Mouse (Mus musculus) brown adipose tissue, adult 24 weeks (tissue): ENCODE results near the gene Nle1. TPM values are rescaled to one million over a fixed set of nuclear protein-coding genes. Genes with fewer than 3 reads are reported as not detected.

Experiments
- H3K27ac ChIP-seq: fragments of 200-500 bp; replicated peaks from 2 replicates; pipeline ENCODE4 v1.5.1; 2012; ENCODE audit warnings: low read depth, mild to moderate bottlenecking, low read length
- H3K4me1 ChIP-seq: fragments of 200-500 bp; 2 replicates; pipeline ENCODE4 v1.6.1; 2012; ENCODE audit warnings: low read length, mixed read lengths; ENCODE audit not compliant: control insufficient read depth, insufficient read depth, insufficient read length
- H3K4me3 ChIP-seq: fragments of 200-500 bp; 2 replicates; pipeline ENCODE4 v1.5.1; 2012; ENCODE audit warnings: low read depth, mild to moderate bottlenecking, low read length, moderate library complexity; ENCODE audit not compliant: insufficient read depth
- polyA plus RNA-seq: library from polyadenylated mRNA; stranded (reverse); fragments of >200 nt; gene quantifications from 2 replicates; pipeline ENCODE4 v1.2.4, GENCODE M21; 2012; ENCODE audit not compliant: missing spikeins, insufficient read depth, insufficient read length

Nle1 gene
- polyA plus RNA-seq, 1 experiment = 6.7 TPM

GRCm38 (mm10) chr11:82866850-82867564, 41.2 kb downstream of the Nle1 start:
- Histone ChIP-seq H3K27ac (no peak overlapping the region), H3K4me3 (no peak overlapping the region), H3K4me1 (peaks cover 2% of the 10 kb centered on the region; the same call in 1 of the 2 replicates)

DNA sequence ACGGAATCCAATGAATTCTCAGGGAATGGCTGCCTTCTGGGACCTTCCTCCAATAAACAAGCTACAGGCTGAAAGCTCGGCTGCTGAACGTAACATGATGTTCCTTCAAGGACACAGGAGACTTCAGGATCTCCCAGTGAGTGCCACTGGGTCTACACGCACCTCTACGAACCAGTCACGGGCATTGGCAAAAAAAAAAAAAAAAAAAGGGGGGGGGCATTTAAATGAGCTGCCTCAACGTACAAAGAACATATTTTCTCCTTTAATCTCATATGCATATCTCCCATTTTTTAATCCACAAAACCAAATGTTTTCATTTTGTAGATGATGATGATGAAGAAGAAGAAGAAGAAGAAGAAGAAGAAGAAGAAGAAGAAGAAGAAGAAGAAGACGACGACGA, 42.3 kb downstream of the Nle1 start:
- no peak overlapping the region for H3K27ac ChIP-seq
- H3K4me3 ChIP-seq = no peak overlapping the region
- peaks cover 11% of the 10 kb centered on the region for H3K4me1 ChIP-seq

- no peak overlapping the region for H3K4me3 ChIP-seq
- peaks cover 11% of the 10 kb centered on the region for H3K4me1 ChIP-seq
- no peak overlapping the region for H3K27ac ChIP-seq
Observed at GRCm38 (mm10) chr11:82863488-82863931, 44.7 kb downstream of the Nle1 start.

DNA sequence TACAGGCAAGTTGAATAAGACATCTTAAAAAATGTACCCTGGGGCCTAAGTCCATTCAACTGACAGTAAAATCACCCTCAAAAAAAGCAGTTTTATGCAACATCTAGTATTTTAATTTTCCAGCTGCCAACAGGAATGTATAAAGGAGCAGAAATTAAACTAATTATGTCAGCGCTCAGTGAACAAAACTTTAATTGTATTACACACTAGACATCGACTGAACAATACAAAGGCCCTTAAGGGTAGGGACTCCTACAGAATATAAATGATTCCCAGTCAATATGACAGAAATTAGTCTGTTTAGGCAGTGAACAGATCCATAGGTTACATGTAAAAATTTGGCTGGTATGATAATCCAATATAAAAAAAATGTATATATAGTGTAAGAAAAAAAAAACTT, 45.2 kb downstream of the Nle1 start:
- Histone ChIP-seq H3K4me1 (peaks cover 11% of the 10 kb centered on the region), H3K4me3 (no peak overlapping the region)

DNA sequence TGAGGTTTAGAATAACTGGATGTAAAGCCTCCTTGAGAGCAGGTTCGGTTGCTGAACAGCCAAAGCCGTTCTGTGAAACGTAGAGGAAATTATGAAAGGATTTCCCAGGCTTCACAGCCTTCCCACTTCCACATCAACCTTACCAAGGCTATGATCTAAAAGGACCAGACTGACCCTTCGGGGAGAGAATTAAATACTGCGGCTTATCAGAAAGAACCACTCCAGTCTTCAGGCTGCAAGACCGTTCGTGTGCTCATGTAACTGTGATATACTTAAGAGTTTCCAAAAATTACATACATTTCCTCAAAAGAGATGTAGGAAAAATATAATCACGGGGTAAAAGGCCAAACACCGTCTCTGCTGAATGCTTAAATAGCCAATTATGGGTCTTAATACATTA, 45.6 kb downstream of the Nle1 start:
- H3K4me3 ChIP-seq = no peak overlapping the region
- peaks cover 9% of the 10 kb centered on the region for H3K4me1 ChIP-seq
- no peak overlapping the region for H3K27ac ChIP-seq

More for the DNA sequence above, 45.2 kb downstream of the Nle1 start:
- H3K27ac ChIP-seq = no peak overlapping the region

GRCm38 (mm10) chr11:82861558-82861957, 46.7 kb downstream of the Nle1 start:
- no peak overlapping the region for H3K4me3 ChIP-seq
- H3K4me1 ChIP-seq = peaks cover 12% of the 10 kb centered on the region
- H3K27ac ChIP-seq = no peak overlapping the region

GRCm38 (mm10) chr11:82860759-82861158, 47.5 kb downstream of the Nle1 start:
- H3K27ac ChIP-seq = no peak overlapping the region
- peaks cover 12% of the 10 kb centered on the region for H3K4me1 ChIP-seq
- no peak overlapping the region for H3K4me3 ChIP-seq

GRCm38 (mm10) chr11:82857307-82857848, 50.8 kb downstream of the Nle1 start:
- Histone ChIP-seq H3K4me3 (no peak overlapping the region; the same call in 1 of the 2 replicates), H3K4me1 (peaks cover 17% of the 10 kb centered on the region), H3K27ac (peak overlapping the region; percentile 78)

DNA sequence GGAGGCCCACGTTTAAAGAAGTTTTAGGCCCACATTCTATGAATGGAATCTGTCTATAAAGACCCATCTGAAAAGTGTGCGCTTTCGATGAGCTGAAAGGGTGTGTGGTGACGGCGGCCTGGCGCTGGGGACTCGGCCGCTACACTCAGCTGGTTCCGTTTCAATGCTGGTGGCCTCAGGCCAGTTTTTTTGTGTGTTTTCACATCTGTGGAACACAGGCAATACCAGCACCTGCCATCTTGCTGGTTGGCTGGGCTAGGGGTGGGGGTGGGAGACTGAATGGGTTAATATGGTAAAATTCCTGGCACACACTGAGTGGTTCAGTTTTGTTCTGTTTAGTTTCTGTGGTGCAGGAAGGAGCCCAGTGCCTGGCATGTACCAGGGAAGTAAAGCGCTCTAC, 52.2 kb downstream of the Nle1 start:
- Histone ChIP-seq H3K4me1 (peaks cover 9% of the 10 kb centered on the region), H3K4me3 (no peak overlapping the region), H3K27ac (no peak overlapping the region)

DNA sequence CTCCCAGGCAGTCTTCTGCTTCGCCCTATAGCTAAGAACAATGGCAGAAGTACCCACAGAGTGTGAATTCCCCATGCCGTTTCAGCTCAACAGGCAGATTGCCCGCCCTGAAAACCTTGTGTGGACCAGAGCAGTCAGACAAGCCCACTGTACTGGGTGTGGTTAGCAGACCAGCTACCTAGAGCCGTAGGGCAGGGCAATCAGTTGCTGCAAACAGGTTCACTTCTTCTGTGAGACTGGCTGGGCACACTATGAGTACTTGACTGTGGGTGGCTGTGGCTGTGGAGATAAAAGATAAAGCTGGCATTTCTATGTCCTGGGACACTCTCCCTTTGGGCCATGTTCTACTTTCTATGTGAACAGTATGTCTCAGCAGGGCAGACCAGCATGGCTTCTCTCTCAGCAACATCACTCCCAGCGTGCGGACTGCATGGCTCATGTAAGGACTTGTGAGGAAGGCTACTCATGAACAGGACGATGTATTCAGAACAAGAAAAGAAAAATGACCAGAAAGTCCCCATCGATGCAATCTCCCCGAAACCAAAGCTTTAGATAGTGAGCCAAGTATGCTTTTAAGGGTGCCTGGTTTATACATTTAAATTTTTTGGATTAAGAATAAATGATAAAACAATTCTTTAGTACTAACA, 52.8 kb downstream of the Nle1 start:
- H3K4me3 ChIP-seq = no peak overlapping the region
- no peak overlapping the region for H3K27ac ChIP-seq

DNA sequence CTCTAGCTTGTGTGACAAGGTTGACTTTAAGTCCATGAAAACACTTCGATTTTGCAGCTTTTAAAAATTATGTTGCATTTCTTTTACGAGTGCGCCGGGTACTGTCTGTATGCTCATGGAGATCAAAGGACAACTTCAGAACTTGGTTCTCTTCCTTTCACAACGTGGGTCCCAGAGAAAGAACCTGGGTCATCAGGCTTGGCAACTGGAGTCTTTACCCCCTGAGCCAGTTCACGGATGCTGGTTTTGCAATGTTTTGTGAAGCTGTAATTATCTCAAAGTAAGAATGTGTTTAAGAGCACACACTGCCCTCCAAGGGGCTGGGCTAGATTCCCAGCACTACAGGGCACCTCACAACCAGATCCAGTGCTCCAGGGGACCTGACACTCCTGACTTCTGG, 54.1 kb downstream of the Nle1 start:
- Histone ChIP-seq H3K4me1 (peaks cover 9% of the 10 kb centered on the region; the same call in 1 of the 2 replicates), H3K4me3 (no peak overlapping the region), H3K27ac (no peak overlapping the region)

More for the DNA sequence above, 52.8 kb downstream of the Nle1 start:
- peaks cover 9% of the 10 kb centered on the region; the same call in 1 of the 2 replicates for H3K4me1 ChIP-seq

GRCm38 (mm10) chr11:82852958-82853357, 55.3 kb downstream of the Nle1 start:
- H3K4me3 ChIP-seq = no peak overlapping the region
- no peak overlapping the region for H3K27ac ChIP-seq
- peaks cover 9% of the 10 kb centered on the region; the same call in 1 of the 2 replicates for H3K4me1 ChIP-seq

GRCm38 (mm10) chr11:82852540-82852939, 55.7 kb downstream of the Nle1 start:
- no peak overlapping the region for H3K4me3 ChIP-seq
- H3K4me1 ChIP-seq = peaks cover 10% of the 10 kb centered on the region; the same call in 1 of the 2 replicates
- H3K27ac ChIP-seq = no peak overlapping the region

- Histone ChIP-seq H3K4me1 (peaks cover 13% of the 10 kb centered on the region), H3K4me3 (no peak overlapping the region), H3K27ac (no peak overlapping the region)
Observed at GRCm38 (mm10) chr11:82852115-82852514, 56.1 kb downstream of the Nle1 start.
